Mouse (Mus musculus) forebrain, postnatal 0 days (tissue): ENCODE measurements around the gene Gja5. TPM values are rescaled to one million over a fixed set of nuclear protein-coding genes. Genes with fewer than 3 reads are reported as not detected.
A peak's percentile ranks its signal among the peaks of the same experiment; 100 is the strongest.

Experiments used
- ATAC-seq: fragments of 200-750 bp; cut with Nextera tagmentation; 2 replicates; pipeline ENCODE4 v1.8.0; 2017; ENCODE audit warnings: mild to moderate bottlenecking, moderate library complexity
- DNase-seq: peaks from one replicate; pipeline ENCODE4 v3.0.0-alpha.2; 2015
- H3K27ac ChIP-seq: fragments of 300-500 bp; sonication (generic); 2 replicates; pipeline ENCODE4 v1.5.1; 2014; ENCODE audit warnings: low read depth, mild to moderate bottlenecking, antibody characterized with exemption, low read length, moderate library complexity, mixed read lengths
- H3K27me3 ChIP-seq: fragments of 300-500 bp; sonication (generic); 2 replicates; pipeline ENCODE4 v1.6.1; 2014; ENCODE audit warnings: mild to moderate bottlenecking, low read length, mixed read lengths; ENCODE audit not compliant: insufficient read depth
- H3K36me3 ChIP-seq: fragments of 300-500 bp; sonication (generic); 2 replicates; pipeline ENCODE4 v1.6.1; 2014; ENCODE audit warnings: mild to moderate bottlenecking, moderate library complexity; ENCODE audit not compliant: insufficient read depth
- H3K4me1 ChIP-seq: fragments of 300-500 bp; sonication (generic); 2 replicates; pipeline ENCODE4 v1.6.1; 2014; ENCODE audit warnings: antibody characterized with exemption; ENCODE audit not compliant: insufficient read depth
- H3K4me2 ChIP-seq: fragments of 300-500 bp; sonication (generic); 2 replicates; pipeline ENCODE4 v1.6.1; 2014; ENCODE audit warnings: low read depth, mild to moderate bottlenecking, moderate library complexity
- H3K4me3 ChIP-seq: fragments of 300-500 bp; sonication (generic); 2 replicates; pipeline ENCODE4 v1.5.1; 2014; ENCODE audit warnings: low read depth, low read length, mixed read lengths
- H3K9ac ChIP-seq: fragments of 300-500 bp; sonication (generic); 2 replicates; pipeline ENCODE4 v1.6.1; 2014; ENCODE audit warnings: mild to moderate bottlenecking
- H3K9me3 ChIP-seq: fragments of 300-500 bp; sonication (generic); 2 replicates; pipeline ENCODE4 v1.6.1; 2016; ENCODE audit warnings: low read length
- CTCF ChIP-seq: sonication (generic); IDR thresholded peaks from 2 replicates; pipeline ENCODE4 v1.5.1; 2016; ENCODE audit warnings: antibody characterized with exemption, control low read depth, low read depth
- WGBS: fragments of 180-500 bp; shearing (Covaris S2); extraction: QIAGEN DNeasy Blood & Tissue Kit; methylation state at CpG from one replicate; pipeline ENCODE4 v1.1.7; 2014; 5-methylcytosine and 5-hydroxymethylcytosine counted together
- polyA plus RNA-seq: library from polyadenylated mRNA; unstranded; fragments of >200 nt; fragmentation: Nextera tagmentation; extraction: Ambion mirVana; gene quantifications from 2 replicates; pipeline ENCODE4 v1.2.1, GENCODE M21; 2015
- total RNA-seq: library from RNA; depleted of rRNA; stranded (reverse); fragments of >200 nt; gene quantifications from 2 replicates; pipeline ENCODE4 v1.2.3, GENCODE M21; 2014

The Gja5 gene
- total and polyA plus RNA-seq, 2 experiments from 2014 or later, result 1.3 to 1.5 TPM

GRCm38 (mm10) chr3:96981833-96982232 is 77.3 kb downstream of the Gja5 start:
- no peak for DNase-seq
- no peak for ATAC-seq

GRCm38 (mm10) chr3:96982666-96983065 is 78.2 kb downstream of the Gja5 start:
- H3K9me3 ChIP-seq, result no peaks in the 10 kb centered on the region
- no peaks in the 10 kb centered on the region for H3K4me1 ChIP-seq
- H3K27me3 ChIP-seq, result no peaks in the 10 kb centered on the region
- no peak for DNase-seq
- TF ChIP-seq CTCF, result no peak
- no peak overlapping the region for H3K4me3 ChIP-seq
- 84% methylated on average over 2 of the region's 2 CpGs for WGBS
- no peak for ATAC-seq
- no peak overlapping the region for H3K9ac ChIP-seq
- no peak overlapping the region for H3K27ac ChIP-seq
- no peaks in the 10 kb centered on the region for H3K36me3 ChIP-seq
- no peak overlapping the region for H3K4me2 ChIP-seq

More at GRCm38 (mm10) chr3:96981833-96982232, 77.3 kb downstream of the Gja5 start:
- no peaks in the 10 kb centered on the region for H3K27me3 ChIP-seq
- no peak for TF ChIP-seq CTCF
- no peaks in the 10 kb centered on the region for H3K9me3 ChIP-seq
- H3K36me3 ChIP-seq, result no peaks in the 10 kb centered on the region
- H3K4me3 ChIP-seq, result no peak overlapping the region
- no peaks in the 10 kb centered on the region for H3K4me1 ChIP-seq
- H3K27ac ChIP-seq, result no peak overlapping the region
- no peak overlapping the region for H3K9ac ChIP-seq
- H3K4me2 ChIP-seq, result no peak overlapping the region
- WGBS, result 83% methylated on average over 3 of the region's 3 CpGs

GRCm38 (mm10) chr3:96992526-96992925 is 88.0 kb downstream of the Gja5 start:
- ATAC-seq (no peak), DNase-seq (no peak)
- Histone ChIP-seq H3K4me1 (no peaks in the 10 kb centered on the region), H3K27ac (no peak overlapping the region), H3K27me3 (no peaks in the 10 kb centered on the region), H3K4me2 (no peak overlapping the region), H3K9me3 (no peaks in the 10 kb centered on the region), H3K9ac (no peak overlapping the region), H3K4me3 (no peak overlapping the region), H3K36me3 (no peaks in the 10 kb centered on the region)
- no peak for TF ChIP-seq CTCF
- 12% methylated on average over 3 of the region's 3 CpGs for WGBS

- Histone ChIP-seq H3K36me3 (no peaks in the 10 kb centered on the region), H3K4me3 (no peak overlapping the region), H3K4me2 (no peak overlapping the region), H3K27ac (no peak overlapping the region), H3K9ac (no peak overlapping the region), H3K4me1 (no peaks in the 10 kb centered on the region), H3K9me3 (no peaks in the 10 kb centered on the region), H3K27me3 (no peaks in the 10 kb centered on the region)
- WGBS, result 69% methylated on average over 6 of the region's 6 CpGs
- no peak for ATAC-seq
- no peak for TF ChIP-seq CTCF
- no peak for DNase-seq
These were observed 93.3 kb downstream of the Gja5 start for GRCm38 (mm10) chr3:96997770-96998169.

GRCm38 (mm10) chr3:97003111-97003510 is 98.6 kb downstream of the Gja5 start:
- DNase-seq (peak; percentile 36), ATAC-seq (0 out of 2 replicates have a peak, but pooled peaks have one; percentile 14)
- Histone ChIP-seq H3K9me3 (no peaks in the 10 kb centered on the region), H3K9ac (no peak overlapping the region), H3K4me2 (no peak overlapping the region), H3K27ac (no peak overlapping the region), H3K27me3 (no peaks in the 10 kb centered on the region), H3K36me3 (no peaks in the 10 kb centered on the region), H3K4me1 (no peaks in the 10 kb centered on the region), H3K4me3 (no peak overlapping the region)
- no peak for TF ChIP-seq CTCF
- WGBS, result 83% methylated on average over 10 of the region's 10 CpGs

- Histone ChIP-seq H3K4me1 (no peaks in the 10 kb centered on the region), H3K9me3 (no peaks in the 10 kb centered on the region), H3K36me3 (no peaks in the 10 kb centered on the region), H3K9ac (no peak overlapping the region), H3K27ac (no peak overlapping the region), H3K27me3 (no peaks in the 10 kb centered on the region), H3K4me3 (no peak overlapping the region), H3K4me2 (no peak overlapping the region)
- DNase-seq, result no peak
- 76% methylated on average over 4 of the region's 4 CpGs for WGBS
- ATAC-seq, result no peak
- no peak for TF ChIP-seq CTCF
These were observed 100.0 kb downstream of the Gja5 start for GRCm38 (mm10) chr3:97004509-97004908.

GRCm38 (mm10) chr3:97007010-97007448 is 102.5 kb downstream of the Gja5 start:
- Histone ChIP-seq H3K9me3 (no peaks in the 10 kb centered on the region), H3K4me3 (no peak overlapping the region), H3K9ac (no peak overlapping the region), H3K4me1 (no peaks in the 10 kb centered on the region), H3K27me3 (no peaks in the 10 kb centered on the region), H3K27ac (no peak overlapping the region), H3K36me3 (no peaks in the 10 kb centered on the region), H3K4me2 (no peak overlapping the region)
- ATAC-seq (no peak), DNase-seq (no peak)
- no peak for TF ChIP-seq CTCF
- 69% methylated on average over 3 of the region's 3 CpGs for WGBS
